Mouse (Mus musculus) adrenal gland, adult 8-10 months (tissue): ENCODE results near the gene Arhgap27. TPM values are rescaled to one million over a fixed set of nuclear protein-coding genes. Genes with fewer than 3 reads are reported as not detected.

Source experiments
- DNase-seq: peaks from one replicate; pipeline ENCODE4 v3.0.0; 2022
- total RNA-seq, 4 experiments: library from RNA; stranded (reverse); gene quantifications; 2 replicates each; pipeline ENCODE4 v1.2.4; 2022

The Arhgap27 gene
- total RNA-seq, 4 experiments from 2014 or later: 11.9 to 22.2 (median 15.9) TPM

- no peak for DNase-seq
Measured at GRCm38 (mm10) chr11:103355251-103355650, 8.2 kb downstream of the Arhgap27 start.

- DNase-seq: no peak
Measured at GRCm38 (mm10) chr11:103354033-103354432, 9.5 kb downstream of the Arhgap27 start.

GRCm38 (mm10) chr11:103352239-103352814, 11.2 kb downstream of the Arhgap27 start:
- DNase-seq: no peak

GRCm38 (mm10) chr11:103350711-103351315, 12.7 kb downstream of the Arhgap27 start:
- no peak for DNase-seq

- DNase-seq: no peak
Measured at GRCm38 (mm10) chr11:103349699-103350098, 13.8 kb downstream of the Arhgap27 start.

- DNase-seq: no peak
Measured at GRCm38 (mm10) chr11:103346657-103347056, 16.8 kb downstream of the Arhgap27 start.

- DNase-seq: no peak
Measured at GRCm38 (mm10) chr11:103346236-103346635, 17.3 kb downstream of the Arhgap27 start.

GRCm38 (mm10) chr11:103345408-103346091, 17.9 kb downstream of the Arhgap27 start:
- DNase-seq: no peak

- no peak for DNase-seq
Measured at GRCm38 (mm10) chr11:103344494-103345332, 18.8 kb downstream of the Arhgap27 start.

GRCm38 (mm10) chr11:103343881-103344280, 19.6 kb downstream of the Arhgap27 start:
- DNase-seq: no peak

- no peak for DNase-seq
Measured at GRCm38 (mm10) chr11:103343063-103343462, 20.4 kb downstream of the Arhgap27 start.

GRCm38 (mm10) chr11:103340677-103341076, 22.8 kb downstream of the Arhgap27 start:
- peak; percentile 45 for DNase-seq

GRCm38 (mm10) chr11:103340130-103340529, 23.4 kb downstream of the Arhgap27 start:
- no peak for DNase-seq

- no peak for DNase-seq
Measured at GRCm38 (mm10) chr11:103339414-103340119, 23.9 kb downstream of the Arhgap27 start.

- DNase-seq: no peak
Measured at GRCm38 (mm10) chr11:103338671-103339070, 24.8 kb downstream of the Arhgap27 start.

GRCm38 (mm10) chr11:103338119-103338518, 25.4 kb downstream of the Arhgap27 start:
- DNase-seq: no peak

- DNase-seq: no peak
Measured at GRCm38 (mm10) chr11:103337180-103337579, 26.3 kb downstream of the Arhgap27 start.

GRCm38 (mm10) chr11:103335561-103335960, 27.9 kb downstream of the Arhgap27 start:
- DNase-seq: no peak

- DNase-seq: no peak
Measured at GRCm38 (mm10) chr11:103334925-103335324, 28.6 kb downstream of the Arhgap27 start.

GRCm38 (mm10) chr11:103333719-103334398, 29.6 kb downstream of the Arhgap27 start:
- DNase-seq: no peak

GRCm38 (mm10) chr11:103332890-103333651, 30.4 kb downstream of the Arhgap27 start:
- DNase-seq: no peak
